Mouse (Mus musculus): ENCODE results near the gene Gpld1.

Gpld1 gene

GRCm38 (mm10) chr13:25023129-25023528, 80.2 kb downstream of the Gpld1 start:
- DNase-seq (ENCODE audit: low spot score): no peak

- peak; percentile 74 for DNase-seq (ENCODE audit: low spot score)
Measured at GRCm38 (mm10) chr13:25024655-25025054, 81.7 kb downstream of the Gpld1 start.

- no peak for DNase-seq (ENCODE audit: low spot score)
Measured at GRCm38 (mm10) chr13:25026409-25027113, 83.6 kb downstream of the Gpld1 start.

GRCm38 (mm10) chr13:25027114-25027425, 84.1 kb downstream of the Gpld1 start:
- no peak for DNase-seq (ENCODE audit: low spot score)

GRCm38 (mm10) chr13:25039488-25039887, 96.5 kb downstream of the Gpld1 start:
- no peak for DNase-seq (ENCODE audit: low spot score)

Data from retina, embryonic 14.5 days (tissue).